Mouse (Mus musculus): ENCODE measurements around the gene Stard9. TPM values are rescaled to one million over a fixed set of nuclear protein-coding genes. Genes with fewer than 3 reads are reported as not detected.

Gene Stard9
- polyA plus RNA-seq, 1 experiment, result 71.4 TPM

- TF ChIP-seq CTCF (IDR thresholded peaks at IDR 0.05; ENCODE audit: low read depth, low read length) (no peak), POLR2A (IDR thresholded peaks at IDR 0.05; ENCODE audit: borderline replicate concordance, low read depth, low read length) (no peak)
- H3K4me3 ChIP-seq (ENCODE audit: insufficient read depth, low read length), result no peak overlapping the region
- no peaks in the 10 kb centered on the region for H3K4me1 ChIP-seq (ENCODE audit: control insufficient read depth, insufficient read depth, low read length)
- H3K27ac ChIP-seq (ENCODE audit: insufficient read depth, low read depth, low read length), result no peak overlapping the region
These were observed 116.6 kb downstream of the Stard9 start for GRCm38 (mm10) chr2:120745496-120745895.

- Histone ChIP-seq H3K27ac (ENCODE audit: insufficient read depth, low read depth, low read length) (no peak overlapping the region), H3K4me3 (ENCODE audit: insufficient read depth, low read length) (no peak overlapping the region), H3K4me1 (ENCODE audit: control insufficient read depth, insufficient read depth, low read length) (no peaks in the 10 kb centered on the region)
- no peak for TF ChIP-seq CTCF (IDR thresholded peaks at IDR 0.05; ENCODE audit: low read depth, low read length)
- TF ChIP-seq POLR2A (IDR thresholded peaks at IDR 0.05; ENCODE audit: borderline replicate concordance, low read depth, low read length), result no peak
These were observed 119.1 kb downstream of the Stard9 start for GRCm38 (mm10) chr2:120748041-120748440.

- no peaks in the 10 kb centered on the region for H3K4me1 ChIP-seq (ENCODE audit: control insufficient read depth, insufficient read depth, low read length)
- no peak overlapping the region for H3K4me3 ChIP-seq (ENCODE audit: insufficient read depth, low read length)
- no peak overlapping the region for H3K27ac ChIP-seq (ENCODE audit: insufficient read depth, low read depth, low read length)
- TF ChIP-seq CTCF (IDR thresholded peaks at IDR 0.05; ENCODE audit: low read depth, low read length) (no peak), POLR2A (IDR thresholded peaks at IDR 0.05; ENCODE audit: borderline replicate concordance, low read depth, low read length) (no peak)
These were observed 133.0 kb downstream of the Stard9 start for GRCm38 (mm10) chr2:120761922-120762321.

GRCm38 (mm10) chr2:120770265-120770935 lies 141.5 kb downstream of the Stard9 start:
- H3K4me3 ChIP-seq (ENCODE audit: insufficient read depth, low read length), result no peak overlapping the region
- no peaks in the 10 kb centered on the region for H3K4me1 ChIP-seq (ENCODE audit: control insufficient read depth, insufficient read depth, low read length)
- no peak overlapping the region for H3K27ac ChIP-seq (ENCODE audit: insufficient read depth, low read depth, low read length)
- TF ChIP-seq CTCF (IDR thresholded peaks at IDR 0.05; ENCODE audit: low read depth, low read length), result no peak
- TF ChIP-seq POLR2A (IDR thresholded peaks at IDR 0.05; ENCODE audit: borderline replicate concordance, low read depth, low read length), result no peak

Other genes with a start within 250 kb of the Stard9 start
- gene Ganc, start 225.2 kb upstream of the Stard9 start, polyA plus RNA-seq (2012; ENCODE audit: insufficient read depth, insufficient read length, missing spikeins), result 10.4 and 15.5 TPM in 2 replicates
- gene Tmem87a, start 225.0 kb upstream of the Stard9 start, polyA plus RNA-seq (2012; ENCODE audit: insufficient read depth, insufficient read length, missing spikeins), result 35.3 and 37.1 TPM in 2 replicates
- 0.45 TPM in 1 of 2 replicates, not detected in the other for gene Capn3, start 173.1 kb upstream of the Stard9 start, polyA plus RNA-seq (2012; ENCODE audit: insufficient read depth, insufficient read length, missing spikeins)
- 66.2 and 79.1 TPM in 2 replicates for gene Zfp106, start 65.3 kb upstream of the Stard9 start, polyA plus RNA-seq (2012; ENCODE audit: insufficient read depth, insufficient read length, missing spikeins)
- gene Snap23, start 61.5 kb upstream of the Stard9 start, polyA plus RNA-seq (2012; ENCODE audit: insufficient read depth, insufficient read length, missing spikeins), result 248 and 266 TPM in 2 replicates
- 9.5 and 10.3 TPM in 2 replicates for gene Haus2, start 19.7 kb upstream of the Stard9 start, polyA plus RNA-seq (2012; ENCODE audit: insufficient read depth, insufficient read length, missing spikeins)
- gene Lrrc57, start 19.6 kb upstream of the Stard9 start, polyA plus RNA-seq (2012; ENCODE audit: insufficient read depth, insufficient read length, missing spikeins), result 17.5 and 18.3 TPM in 2 replicates
- 12.2 and 15.7 TPM in 2 replicates for gene Cdan1, start 221.0 kb downstream of the Stard9 start, polyA plus RNA-seq (2012; ENCODE audit: insufficient read depth, insufficient read length, missing spikeins)
- 4.4 and 4.9 TPM in 2 replicates for gene Ttbk2, start 221.5 kb downstream of the Stard9 start, polyA plus RNA-seq (2012; ENCODE audit: insufficient read depth, insufficient read length, missing spikeins)